Comparison of ENCODE assay signal across 19 mouse cellular contexts in the genomic region with DNA sequence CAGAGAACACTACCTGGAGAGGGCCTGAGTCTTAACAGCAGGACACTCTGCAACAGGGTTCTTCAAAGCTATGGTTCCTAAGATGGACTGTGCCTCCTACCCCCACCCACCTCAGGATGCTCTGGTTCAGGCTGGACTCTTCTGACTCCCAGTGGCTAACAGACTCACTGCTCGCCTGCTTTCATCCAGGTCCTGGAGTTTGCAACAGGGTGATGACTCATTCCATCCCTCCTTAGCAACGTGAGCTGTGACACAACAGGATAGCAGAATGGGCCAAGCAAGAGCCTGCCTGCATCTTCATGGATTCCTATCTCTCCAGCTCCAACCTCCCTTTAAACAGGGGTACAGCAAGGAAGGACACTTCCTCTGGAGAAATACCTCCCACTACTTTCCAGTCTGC.
DNase-seq lines count a peak whose midpoint lies in the region; ATAC-seq and TF ChIP-seq lines count a peak whose summit lies in the region.
"Had no signal": no experiment of that assay in that cellular context is flagged by ENCODE, and none has a peak within 500 bp of the region (broad histone marks: within the 10 kb centered on the region; RNA-seq: fewer than 3 reads in every experiment).

No protein-coding gene starts in this region.

- H3K9me3 ChIP-seq in kidney, postnatal 0 days (replicated peaks; ENCODE audit: low read length) = no peaks in the 10 kb centered on the region
- H3K9me3 ChIP-seq: heart, embryonic 10.5 days; hindbrain, embryonic 12.5 days; limb, embryonic 15.5 days; midbrain, embryonic 12.5 days had no signal

- H3K79me3 ChIP-seq in C2C12 (ENCODE audit: low read depth) = no peaks in the 10 kb centered on the region

- H3K4me1 ChIP-seq in kidney, postnatal 0 days (replicated peaks; ENCODE audit: insufficient read depth, low read length) = no peaks in the 10 kb centered on the region
- H3K4me1 ChIP-seq: midbrain, embryonic 12.5 days had no signal

- H3K36me3 ChIP-seq in kidney, postnatal 0 days (ENCODE audit: insufficient read depth, low read length) = no peaks in the 10 kb centered on the region
- no peaks in the 10 kb centered on the region for H3K36me3 ChIP-seq in C2C12 (ENCODE audit: control insufficient read depth, insufficient read depth)
- H3K36me3 ChIP-seq: heart, embryonic 10.5 days; hindbrain, embryonic 12.5 days; limb, embryonic 15.5 days; midbrain, embryonic 12.5 days had no signal

- TF ChIP-seq CTCF in kidney, postnatal 0 days (IDR thresholded peaks at IDR 0.05; ENCODE audit: low read depth) = peak; percentile 15; the same call in 1 of the 2 replicates
- peak; percentile 7 for TF ChIP-seq CTCF in C2C12 (IDR thresholded peaks at IDR 0.05; ENCODE audit: control insufficient read depth, insufficient read depth, insufficient read length)

- H3K27ac ChIP-seq in kidney, postnatal 0 days = no peak overlapping the region
- H3K27ac ChIP-seq: heart, embryonic 10.5 days; hindbrain, embryonic 12.5 days; limb, embryonic 15.5 days; midbrain, embryonic 12.5 days had no signal

- H3ac ChIP-seq in C2C12 (ENCODE audit: control insufficient read depth, insufficient read length, low read depth) = no peak overlapping the region

- no peak overlapping the region for H3K4me2 ChIP-seq in kidney, postnatal 0 days (ENCODE audit: low read length)
- H3K4me2 ChIP-seq: hindbrain, embryonic 12.5 days; limb, embryonic 15.5 days; midbrain, embryonic 12.5 days had no signal

- H3K9ac ChIP-seq in kidney, postnatal 0 days (ENCODE audit: low read depth, low read length) = no peak overlapping the region
- H3K9ac ChIP-seq: hindbrain, embryonic 12.5 days; limb, embryonic 15.5 days; midbrain, embryonic 12.5 days had no signal

- ATAC-seq in kidney, postnatal 0 days (replicated peaks; ENCODE audit: low FRiP score, low read depth) = no peak
- no peak for ATAC-seq in erythroblast, adult 5-6 weeks (replicated peaks; ENCODE audit: low FRiP score, poor library complexity, severe bottlenecking)
- ATAC-seq: forebrain, embryonic 14.5 days had no signal

- peak; percentile 5 for DNase-seq in adrenal gland, adult 8-10 months
- DNase-seq in adrenal gland, postnatal 25 days = no peak
- no peak for DNase-seq in kidney, postnatal 0 days (ENCODE audit: low spot score)
- DNase-seq in kidney, postnatal 25 days = no peak
- peak; percentile 58 for DNase-seq in brain, adult 2 months (ENCODE audit: low read depth, low spot score)
- DNase-seq in ovary, postnatal 36 days (ENCODE audit: low spot score) = no peak
- DNase-seq: B cell, adult 2 months; cerebellum, adult 11-12 months; cerebellum, postnatal 14 days; gastrocnemius, postnatal 25 days; heart, postnatal 14 days; thymus, postnatal 25 days had no signal

- no peaks in the 10 kb centered on the region for H3K79me2 ChIP-seq in C2C12 (ENCODE audit: control insufficient read depth, insufficient read depth)

- 37% methylated on average over 2 of the region's 2 CpGs for WGBS in kidney, postnatal 0 days

- H3K27me3 ChIP-seq in kidney, postnatal 0 days (ENCODE audit: insufficient read depth, low read length) = no peaks in the 10 kb centered on the region
- H3K27me3 ChIP-seq in C2C12 (ENCODE audit: control insufficient read depth, insufficient read depth, insufficient read length) = peaks cover 3% of the 10 kb centered on the region
- H3K27me3 ChIP-seq: hindbrain, embryonic 12.5 days had no signal

- H3K4me3 ChIP-seq in kidney, postnatal 0 days (replicated peaks; ENCODE audit: low read depth, low read length) = no peak overlapping the region
- H3K4me3 ChIP-seq in C2C12 (ENCODE audit: insufficient read depth, poor library complexity, severe bottlenecking) = no peak overlapping the region
- H3K4me3 ChIP-seq: heart, embryonic 10.5 days; hindbrain, embryonic 12.5 days; limb, embryonic 15.5 days; midbrain, embryonic 12.5 days had no signal

TF ChIP-seq in C2C12, 6 proteins besides CTCF, POLR2A, EP300 and RAD21:
- TF ChIP-seq USF1 (IDR thresholded peaks at IDR 0.05; ENCODE audit: low read depth) = no peak
- TF ChIP-seq MYOD1 (IDR thresholded peaks at IDR 0.05; ENCODE audit: control insufficient read depth, insufficient read length, low read depth) = no peak
- no peak for TF ChIP-seq FOSL1 (IDR thresholded peaks at IDR 0.05; ENCODE audit: insufficient read depth, low read length, poor library complexity, severe bottlenecking)
- no peak for TF ChIP-seq MYOG (IDR thresholded peaks at IDR 0.05; ENCODE audit: control insufficient read depth, extremely low read depth, insufficient read length)
- no peak for TF ChIP-seq CEBPB (IDR thresholded peaks at IDR 0.05; ENCODE audit: low read depth)
- no peak for TF ChIP-seq MAX (IDR thresholded peaks at IDR 0.05)
TF ChIP-seq in C2C12: peak in this region for 0.

Comparison
In these comparisons a context has a peak if more than half of its experiments do, and no peak if none do; other contexts are left out.
1. DNase-seq: peak in adrenal gland, adult 8-10 months (single experiment) and brain, adult 2 months (single experiment); none in adrenal gland, postnatal 25 days (single experiment), kidney, postnatal 0 days (single experiment), kidney, postnatal 25 days (0 of 2) and ovary, postnatal 36 days (single experiment).